8 mouse cellular contexts compared by ENCODE assay signal in the genomic region with DNA sequence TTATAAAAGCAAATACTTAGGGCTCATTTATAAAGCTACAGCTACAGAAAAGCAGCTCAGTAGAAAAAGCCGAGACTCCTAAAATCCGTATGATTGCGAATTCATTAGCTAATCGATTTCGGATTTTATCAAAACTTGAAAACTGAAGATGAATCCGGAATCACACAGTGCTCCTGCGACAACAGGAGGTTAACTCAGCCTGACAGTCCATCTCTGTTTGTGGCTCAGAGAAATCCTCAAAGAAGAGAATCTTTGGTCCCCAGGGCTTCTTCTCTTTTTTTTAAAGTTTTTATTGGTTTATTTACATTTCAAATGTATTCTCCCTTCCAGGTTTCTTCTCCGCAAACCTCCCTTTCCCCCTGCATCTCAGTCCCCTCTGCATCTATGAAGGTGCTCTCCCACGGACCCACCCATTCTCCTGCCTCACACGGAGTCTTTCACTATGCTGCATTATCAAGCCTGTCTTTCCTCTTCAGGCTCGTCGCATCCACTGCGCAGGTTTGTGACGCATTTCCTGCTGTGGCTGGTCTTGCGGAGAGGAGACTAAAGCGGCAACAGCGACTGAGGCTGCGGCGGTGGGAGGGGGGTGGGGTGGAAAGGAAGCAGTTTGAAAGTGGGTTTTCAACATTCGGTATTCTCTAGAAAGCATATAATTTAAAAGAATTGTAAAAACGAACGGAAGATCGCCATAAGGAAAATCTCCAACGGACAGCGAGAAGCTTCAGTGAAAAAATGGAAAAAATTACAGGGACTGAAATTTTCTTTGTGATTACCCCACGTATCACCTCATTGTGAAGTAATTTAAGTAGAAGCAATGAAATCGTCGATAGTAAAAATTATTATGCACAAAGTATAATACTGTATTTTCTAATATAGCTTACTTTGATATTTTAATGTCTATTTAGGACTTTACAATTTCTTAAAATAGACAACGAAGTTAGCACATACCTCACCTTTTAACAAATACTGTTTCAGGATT.
DNase-seq lines count a peak whose midpoint lies in the region; ATAC-seq lines count a peak whose summit lies in the region.
"Not testable (repeated sequence)": the region's sequence is repeated elsewhere in the genome, so short reads cannot be mapped to it uniquely, and the experiment has no call there.

No protein-coding gene starts in this region.

- peak overlapping the region; percentile 16; the same call in 1 of the 2 replicates for H3K9ac ChIP-seq in hindbrain, embryonic 15.5 days
- H3K9ac ChIP-seq in liver, embryonic 16.5 days (ENCODE audit: low read depth, low read length); neural tube, embryonic 12.5 days: not testable (repeated sequence)

- peak overlapping the region; percentile 38 for H3K4me3 ChIP-seq in hindbrain, embryonic 15.5 days
- peak overlapping the region; percentile 15; the same call in 1 of the 2 replicates for H3K4me3 ChIP-seq in liver, embryonic 16.5 days (ENCODE audit: low read depth, low read length)
- peak overlapping the region; percentile 21; the same call in 1 of the 2 replicates for H3K4me3 ChIP-seq in neural tube, embryonic 12.5 days

- peak overlapping the region; percentile 44 for H3K4me2 ChIP-seq in hindbrain, embryonic 15.5 days
- H3K4me2 ChIP-seq in liver, embryonic 16.5 days (ENCODE audit: low read depth, low read length) = peak overlapping the region; percentile 34
- H3K4me2 ChIP-seq in neural tube, embryonic 12.5 days (replicated peaks) = peak overlapping the region; percentile 45

- H3K27me3 ChIP-seq in hindbrain, embryonic 15.5 days; liver, embryonic 16.5 days (ENCODE audit: control insufficient read depth, insufficient read depth, low read depth, low read length); neural tube, embryonic 12.5 days (replicated peaks): not testable (repeated sequence)

- not testable (repeated sequence) for H3K9me3 ChIP-seq in hindbrain, embryonic 15.5 days; liver, embryonic 16.5 days (replicated peaks; ENCODE audit: control insufficient read depth, low read length); neural tube, embryonic 12.5 days

- peak; percentile 97 for ATAC-seq in hindbrain, embryonic 15.5 days (ENCODE audit: low FRiP score, low read depth)
- ATAC-seq in liver, embryonic 16.5 days (ENCODE audit: low read depth) = not testable (repeated sequence)
- peak; percentile 97 for ATAC-seq in neural tube, embryonic 12.5 days (ENCODE audit: low FRiP score, low read depth)

- not testable (repeated sequence) for H3K36me3 ChIP-seq in hindbrain, embryonic 15.5 days; liver, embryonic 16.5 days (ENCODE audit: control insufficient read depth, insufficient read depth); neural tube, embryonic 12.5 days

- 31% methylated on average over 29 of the region's 29 CpGs for WGBS in hindbrain, embryonic 15.5 days
- 19% methylated on average over 29 of the region's 29 CpGs for WGBS in liver, embryonic 16.5 days (ENCODE audit: insufficient replicate concordance)
- WGBS in neural tube, embryonic 12.5 days = 31% methylated on average over 29 of the region's 29 CpGs

- peak overlapping the region; percentile 70 for H3K27ac ChIP-seq in hindbrain, embryonic 15.5 days (replicated peaks)
- not testable (repeated sequence) for H3K27ac ChIP-seq in liver, embryonic 16.5 days (ENCODE audit: low read length); neural tube, embryonic 12.5 days

- DNase-seq in adrenal gland, postnatal 14 days = peak; percentile 52
- peak; percentile 82 for DNase-seq in embryo, embryonic 10.5 days (ENCODE audit: low spot score)
- DNase-seq in frontal cortex, postnatal 36 days (ENCODE audit: low spot score in 2 of 2) = peak; percentile 29 to 40
- peak; percentile 20 to 42 for DNase-seq in layer of hippocampus, postnatal 10 days (ENCODE audit: low spot score in 2 of 2)
- DNase-seq in testis, postnatal 10 days (ENCODE audit: low spot score) = peak; percentile 58

- not testable (repeated sequence) for H3K4me1 ChIP-seq in hindbrain, embryonic 15.5 days (replicated peaks); liver, embryonic 16.5 days (ENCODE audit: control insufficient read depth, low read depth, low read length); neural tube, embryonic 12.5 days

Comparison
In these comparisons a context has a peak if more than half of its experiments do, and no peak if none do; other contexts are left out.
1. DNase-seq: peak in every context shown above with its lines; median percentile 82 in embryo, embryonic 10.5 days; 58 in testis, postnatal 10 days; 52 in adrenal gland, postnatal 14 days; 34 in frontal cortex, postnatal 36 days; 31 in layer of hippocampus, postnatal 10 days.